1 mouse cellular context compared by ENCODE assay signal in the genomic region with DNA sequence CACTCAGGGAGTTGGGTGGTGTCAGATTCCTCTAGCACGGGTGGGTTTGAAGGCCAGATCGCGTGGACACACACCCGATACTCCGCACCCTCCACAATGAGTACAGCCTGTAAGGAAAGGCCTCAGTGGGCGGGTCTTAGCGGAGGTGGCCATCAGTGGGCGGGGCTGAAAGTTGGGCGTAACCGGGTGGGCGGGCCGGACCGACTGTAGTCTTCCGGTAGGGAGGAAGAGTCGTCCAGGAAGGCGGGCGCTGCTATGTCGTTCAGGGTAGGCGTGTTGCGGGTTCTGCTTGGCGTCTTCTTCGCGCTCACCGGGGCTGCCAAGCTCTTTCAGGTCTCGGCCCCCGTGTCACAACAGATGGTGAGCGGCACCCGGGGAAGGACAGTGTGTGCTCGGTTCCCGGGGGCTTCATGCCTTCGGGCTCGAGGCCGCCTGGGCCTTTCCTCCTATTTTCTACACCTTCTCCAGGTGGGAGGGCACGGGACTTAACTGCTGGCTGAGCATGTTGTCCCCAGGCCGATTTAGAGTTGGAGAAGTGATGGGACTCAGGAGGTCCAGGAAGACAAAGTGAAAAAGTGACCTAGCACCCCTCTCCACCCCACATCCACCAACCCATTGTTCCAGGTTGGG.
A peak's percentile ranks its signal among the peaks of the same experiment; 100 is the strongest.
TF ChIP-seq lines count a peak whose summit lies in the region.

No protein-coding gene starts in this region.

TF ChIP-seq in CH12.LX, 34 proteins besides CTCF, POLR2A, EP300 and RAD21:
- TF ChIP-seq ZNF384 (IDR thresholded peaks at IDR 0.05; ENCODE audit: low read depth, low read length) (no peak), KAT2A (IDR thresholded peaks at IDR 0.05; ENCODE audit: insufficient replicate concordance, low read length) (no peak), MAZ (IDR thresholded peaks at IDR 0.05; ENCODE audit: low read depth, low read length) (no peak), MXI1 (IDR thresholded peaks at IDR 0.05; ENCODE audit: low read depth, low read length) (peak; percentile 37; the same call in 1 of the 2 replicates), TCF12 (IDR thresholded peaks at IDR 0.05; ENCODE audit: low read depth, low read length) (peak; percentile 41; the same call in 1 of the 2 replicates), ZC3H11A (IDR thresholded peaks at IDR 0.05; ENCODE audit: low read depth, low read length) (no peak), E2F4 (IDR thresholded peaks at IDR 0.05; ENCODE audit: insufficient replicate concordance, low read depth, low read length) (0 out of 2 replicates have a peak, but pooled peaks have one; percentile 54), ETS1 (conservative IDR thresholded peaks at IDR 0.05; ENCODE audit: low read depth, low read length) (no peak), HCFC1 (IDR thresholded peaks at IDR 0.05; ENCODE audit: low read depth, low read length) (peak; percentile 51), NRF1 (IDR thresholded peaks at IDR 0.05; ENCODE audit: low read depth, low read length) (peak; percentile 25; the same call in 1 of the 2 replicates), ZMIZ1 (IDR thresholded peaks at IDR 0.05; ENCODE audit: low read depth, low read length) (peak; percentile 80), PAX5 (IDR thresholded peaks at IDR 0.05; ENCODE audit: low read length) (no peak), JUN (IDR thresholded peaks at IDR 0.05; ENCODE audit: insufficient read depth, low read depth, low read length) (no peak), MAX (IDR thresholded peaks at IDR 0.05; ENCODE audit: low read length) (no peak), ELF1 (IDR thresholded peaks at IDR 0.05; ENCODE audit: low read depth, low read length) (peak; percentile 91), SIN3A (IDR thresholded peaks at IDR 0.05; ENCODE audit: low read length) (peak; percentile 77), USF1 (IDR thresholded peaks at IDR 0.05; ENCODE audit: low read depth, low read length) (no peak), NELFE (IDR thresholded peaks at IDR 0.05; ENCODE audit: low read depth, low read length) (peak; percentile 80), IRF4 (IDR thresholded peaks at IDR 0.05; ENCODE audit: low read depth, low read length) (peak; percentile 35; the same call in 1 of the 2 replicates)
TF ChIP-seq in CH12.LX: peak in this region for 10.
